ENCODE assay signal across 20 mouse cellular contexts in genomic region chr19:45668986-45669385, GRCm38 (mm10). TPM values are rescaled to one million over a fixed set of nuclear protein-coding genes. Genes with fewer than 3 reads are reported as not detected.
DNase-seq lines count a peak whose midpoint lies in the region; ATAC-seq lines count a peak whose summit lies in the region.
"Had no signal": no experiment of that assay in that cellular context is flagged by ENCODE, and none has a peak within 500 bp of the region (broad histone marks: within the 10 kb centered on the region; RNA-seq: fewer than 3 reads in every experiment).

No protein-coding gene starts in this region.

- no peak for ATAC-seq in activated CD4-positive, CD25-positive, alpha-beta regulatory T cell, adult 4 months
- ATAC-seq: CD4-positive, CD25-positive, alpha-beta regulatory T cell, adult 4 months; Patski had no signal

- peaks cover 6% of the 10 kb centered on the region; the same call in 1 of the 2 replicates for H3K27me3 ChIP-seq in heart, embryonic 10.5 days (ENCODE audit: insufficient read depth, poor library complexity, severe bottlenecking)
- H3K27me3 ChIP-seq: CH12.LX had no signal

- WGBS in heart, embryonic 10.5 days = 89% methylated on average over 4 of the region's 4 CpGs

- peak; percentile 51 for DNase-seq in heart, adult 11 months
- no peak for DNase-seq in heart, embryonic 10.5 days (ENCODE audit: low spot score)
- peak; percentile 54 for DNase-seq in A20 (ENCODE audit: low read depth, low spot score)
- DNase-seq: adrenal gland, adult 2 months; adrenal gland, adult 8-10 months; adrenal gland, postnatal 10 days; adrenal gland, postnatal 14 days; adrenal gland, postnatal 25 days; adrenal gland, postnatal 36 days; B cell, adult 2 months; cerebellum, adult 11 months; cerebellum, adult 11-12 months; cerebellum, adult 18-20 months; cerebellum, adult 2 months; cerebellum, adult 8-10 months had no signal

- H3K9me3 ChIP-seq in heart, embryonic 10.5 days = no peaks in the 10 kb centered on the region
- H3K9me3 ChIP-seq: G1E had no signal

- no peak overlapping the region for H3K4me3 ChIP-seq in heart, embryonic 10.5 days

- H3K27ac ChIP-seq in heart, embryonic 10.5 days = no peak overlapping the region

- H3K36me3 ChIP-seq in heart, embryonic 10.5 days = no peaks in the 10 kb centered on the region
- H3K36me3 ChIP-seq: G1E had no signal

- no peaks in the 10 kb centered on the region for H3K4me1 ChIP-seq in heart, embryonic 10.5 days

RNA-seq across cellular contexts. Expression of gene Fbxw4, which starts 8.9 kb away (rescaled TPM):
- polyA plus RNA-seq in heart, embryonic 10.5 days (2016; fragmentation: Nextera tagmentation; extraction: Ambion mirVana) = 5.5 and 6.0 TPM in 2 replicates
- polyA plus RNA-seq in activated CD4-positive, CD25-positive, alpha-beta regulatory T cell, adult 4 months (2017; shearing (Covaris generic)) = 10 to 100 TPM; 10.1 to 16.2 TPM
